Mouse (Mus musculus): ENCODE results near the gene Grb2. TPM values are rescaled to one million over a fixed set of nuclear protein-coding genes. Genes with fewer than 3 reads are reported as not detected.
A peak's percentile ranks its signal among the peaks of the same experiment; 100 is the strongest.

Gene Grb2
- total RNA-seq, 4 experiments from 2014 or later, result 206 to 217 (median 212) TPM

- no peak for DNase-seq (ENCODE audit: low spot score in 2 of 2)
These were observed 19.1 kb downstream of the Grb2 start for GRCm38 (mm10) chr11:115689137-115689915.

- no peak for DNase-seq (ENCODE audit: low spot score in 2 of 2)
These were observed 22.0 kb downstream of the Grb2 start for GRCm38 (mm10) chr11:115686369-115686768.

DNA sequence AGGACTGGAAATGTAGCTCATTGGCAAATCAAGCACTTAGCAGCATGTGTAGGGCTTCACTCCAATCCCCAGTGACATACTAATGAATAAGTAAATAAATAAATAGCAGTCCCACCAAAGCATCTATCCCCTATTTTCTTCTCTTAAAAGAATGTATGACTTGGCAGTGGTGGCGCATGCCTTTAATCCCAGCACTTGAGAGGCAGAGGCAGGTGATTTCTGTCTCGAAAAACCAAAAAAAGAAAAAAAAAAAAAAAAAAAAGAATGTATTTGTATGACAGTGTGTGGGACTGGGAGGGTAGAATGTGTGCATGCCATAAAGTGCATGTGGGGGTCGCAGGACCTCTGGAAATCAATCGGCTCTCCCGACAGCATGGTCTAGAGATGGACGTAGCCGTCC lies 22.4 kb downstream of the Grb2 start:
- no peak for DNase-seq (ENCODE audit: low spot score in 2 of 2)

- no peak for DNase-seq (ENCODE audit: low spot score in 2 of 2)
These were observed 23.5 kb downstream of the Grb2 start for GRCm38 (mm10) chr11:115684877-115685276.

DNA sequence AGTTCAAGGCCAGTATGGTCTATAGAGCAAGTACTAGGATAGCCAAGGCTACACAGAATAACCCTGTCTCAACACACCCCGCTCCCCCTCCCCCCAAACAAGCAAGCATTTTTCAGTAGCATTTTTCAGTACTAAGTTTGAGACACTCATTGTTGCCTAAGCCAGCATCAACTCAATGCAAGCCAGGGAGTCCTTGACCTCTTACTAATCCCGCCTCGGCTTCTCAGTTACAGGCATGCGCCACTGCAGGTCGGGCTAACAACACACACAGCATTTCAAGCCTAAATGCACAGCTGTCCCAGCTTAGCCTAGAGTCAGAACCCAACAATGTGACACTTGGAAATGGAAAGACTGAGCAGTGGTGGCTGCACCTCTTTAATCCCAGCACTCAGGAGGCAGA lies 25.1 kb downstream of the Grb2 start:
- DNase-seq (ENCODE audit: low spot score in 2 of 2), result no peak

- DNase-seq (ENCODE audit: low spot score in 2 of 2), result no peak
These were observed 26.0 kb downstream of the Grb2 start for GRCm38 (mm10) chr11:115682411-115682810.

DNA sequence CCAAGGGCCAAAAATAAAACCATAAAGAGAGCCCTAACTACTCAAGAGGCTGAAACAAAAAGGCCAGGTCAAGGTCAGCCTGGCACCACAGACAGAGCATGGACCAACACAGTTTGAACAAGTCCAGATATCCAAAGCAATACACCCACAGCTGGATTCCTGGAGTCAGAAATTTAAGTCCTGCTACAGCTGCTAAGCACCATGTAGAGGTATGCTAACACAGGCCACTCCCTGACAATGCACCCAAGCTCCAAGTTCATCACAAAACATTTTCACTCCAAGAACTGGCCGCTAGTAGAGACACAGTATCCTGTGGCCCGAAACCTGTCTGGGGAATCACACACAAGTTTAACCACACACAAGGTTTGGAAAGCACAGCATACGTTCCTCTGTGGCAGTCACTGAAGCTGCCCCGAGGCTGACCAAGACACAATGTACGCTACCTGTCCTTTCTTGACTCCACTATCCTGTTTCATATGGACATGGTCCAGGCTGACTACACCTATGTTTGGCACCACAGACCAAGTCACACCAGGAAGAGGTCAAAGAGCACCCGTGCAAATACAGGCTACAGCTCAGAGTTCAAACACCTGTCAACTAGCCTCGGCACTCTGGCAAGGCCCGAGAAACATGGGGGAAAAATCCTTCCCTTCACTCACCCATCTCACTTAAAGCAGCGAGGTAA lies 28.7 kb downstream of the Grb2 start:
- DNase-seq (ENCODE audit: low spot score in 2 of 2), result no peak

GRCm38 (mm10) chr11:115678861-115679260 lies 29.5 kb downstream of the Grb2 start:
- peak in 1 of 2 experiments; percentile 41 for DNase-seq (ENCODE audit: low spot score in 2 of 2)

DNA sequence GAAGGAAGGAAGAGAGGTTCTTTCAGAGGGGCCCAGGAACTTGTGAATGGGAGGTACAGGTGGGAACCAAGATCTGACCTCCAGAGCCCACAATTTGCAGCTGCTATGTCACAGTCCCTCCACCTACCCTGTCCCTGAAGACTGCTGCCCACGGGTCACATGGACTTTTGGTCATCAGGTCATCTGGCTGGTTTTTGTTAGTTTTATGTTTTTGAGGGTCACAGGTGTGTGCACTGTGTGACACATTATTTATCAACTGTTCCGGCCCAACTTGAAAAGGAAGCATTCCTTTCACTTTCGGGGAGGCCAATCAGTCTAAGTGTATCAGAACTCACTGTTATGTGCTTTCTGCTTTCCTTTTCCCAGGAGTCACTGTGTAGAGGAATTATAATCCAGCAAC lies 30.9 kb downstream of the Grb2 start:
- DNase-seq (ENCODE audit: low spot score in 2 of 2), result no peak

- no peak for DNase-seq (ENCODE audit: low spot score in 2 of 2)
These were observed 31.7 kb downstream of the Grb2 start for GRCm38 (mm10) chr11:115676738-115677137.

DNA sequence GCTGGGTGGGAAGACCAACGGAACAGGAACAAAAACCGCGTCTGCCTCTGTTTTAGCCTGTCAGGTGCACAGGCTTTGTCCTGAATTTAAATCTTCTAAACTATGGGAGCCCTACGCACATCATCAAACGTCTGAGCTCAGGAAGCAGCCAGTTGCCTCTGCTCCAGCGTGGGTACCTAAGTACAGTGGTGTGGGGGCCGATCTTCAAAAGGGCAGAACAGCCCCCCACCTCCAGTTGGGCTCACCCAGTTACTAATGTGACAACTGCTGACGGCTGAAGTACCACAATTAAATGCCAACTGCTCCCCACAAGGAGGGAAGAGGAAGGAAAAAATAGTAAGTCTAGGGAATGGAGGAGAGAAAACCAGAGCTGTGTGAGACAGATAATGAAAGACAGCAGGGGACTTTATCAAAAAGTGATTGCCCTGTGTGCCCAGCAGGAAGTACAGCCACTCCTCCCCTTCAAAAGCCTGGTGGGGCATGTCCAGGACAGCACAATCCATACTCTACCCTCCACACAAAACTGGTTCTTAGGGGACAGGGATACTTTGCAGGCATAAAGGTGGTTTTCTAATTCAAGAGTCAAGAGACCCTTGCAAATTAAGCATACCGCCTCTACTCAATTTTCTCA lies 34.0 kb downstream of the Grb2 start:
- peak; percentile 27 to 76 for DNase-seq (ENCODE audit: low spot score in 2 of 2)

GRCm38 (mm10) chr11:115673471-115674234 lies 34.7 kb downstream of the Grb2 start:
- peak; percentile 23 to 59 for DNase-seq (ENCODE audit: low spot score in 2 of 2)

DNA sequence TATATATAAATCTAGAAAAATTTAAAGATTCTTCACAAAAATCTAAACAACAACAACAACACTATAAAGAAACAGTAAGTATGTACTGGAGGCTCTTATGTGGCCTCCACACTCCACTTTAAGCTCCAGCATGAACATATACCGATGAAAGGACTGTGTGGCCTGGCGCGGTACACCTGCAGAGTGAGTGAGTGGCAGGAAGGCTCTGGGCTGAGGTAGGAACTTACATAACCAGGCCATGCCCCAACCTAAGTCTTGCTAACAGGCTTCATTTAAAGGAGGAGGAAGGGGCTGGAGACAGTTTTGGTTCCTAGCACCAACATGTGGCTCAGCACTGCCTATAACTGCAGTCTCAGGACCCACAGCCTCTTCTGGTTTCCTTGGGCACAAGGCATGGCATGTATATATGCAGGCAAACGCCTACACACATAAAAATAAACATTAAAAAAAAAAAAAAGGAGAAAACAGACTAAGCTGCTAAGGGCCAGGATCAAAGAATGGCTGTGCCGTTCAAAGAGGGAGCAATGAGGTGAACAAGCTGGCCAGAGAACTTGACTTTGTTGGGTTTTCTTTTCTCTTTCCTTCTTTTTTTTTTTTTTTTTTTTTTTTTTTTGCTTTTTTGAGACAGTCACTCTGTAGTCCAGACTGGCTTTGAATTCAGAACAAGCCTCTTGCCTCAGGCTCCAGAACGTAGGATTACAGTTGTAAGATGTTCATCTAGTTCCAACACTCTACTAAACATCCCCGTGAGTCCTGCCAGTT lies 36.0 kb downstream of the Grb2 start:
- no peak for DNase-seq (ENCODE audit: low spot score in 2 of 2)

DNA sequence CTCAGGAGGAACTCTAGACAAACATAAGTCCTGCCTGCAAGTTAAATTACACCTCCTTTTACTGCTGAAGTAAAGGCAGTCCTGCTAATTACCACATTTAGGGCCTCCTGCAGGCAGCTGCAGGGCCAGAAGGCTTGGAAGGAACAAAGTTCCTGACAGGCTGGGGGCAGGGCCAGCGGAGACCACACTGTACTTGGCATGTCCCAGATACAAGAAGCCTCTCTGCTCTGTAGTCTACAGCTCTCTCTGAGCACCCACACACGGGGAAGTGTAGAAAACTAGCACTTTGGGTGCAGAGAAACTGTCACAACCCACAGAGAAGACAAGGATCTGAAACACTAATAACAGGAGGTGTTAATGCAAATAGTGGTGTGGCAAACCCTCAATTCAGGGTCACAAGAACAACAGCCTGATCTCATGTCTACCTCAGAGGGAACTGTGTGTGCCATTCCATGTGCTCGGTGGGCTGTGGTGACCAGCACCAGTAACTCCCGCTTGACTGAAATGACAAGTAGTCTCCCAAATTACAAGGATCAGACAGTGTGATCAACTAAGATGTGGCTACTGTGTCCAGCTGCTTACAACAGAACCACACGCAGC lies 37.8 kb downstream of the Grb2 start:
- DNase-seq (ENCODE audit: low spot score in 2 of 2), result peak; percentile 39 to 56

DNA sequence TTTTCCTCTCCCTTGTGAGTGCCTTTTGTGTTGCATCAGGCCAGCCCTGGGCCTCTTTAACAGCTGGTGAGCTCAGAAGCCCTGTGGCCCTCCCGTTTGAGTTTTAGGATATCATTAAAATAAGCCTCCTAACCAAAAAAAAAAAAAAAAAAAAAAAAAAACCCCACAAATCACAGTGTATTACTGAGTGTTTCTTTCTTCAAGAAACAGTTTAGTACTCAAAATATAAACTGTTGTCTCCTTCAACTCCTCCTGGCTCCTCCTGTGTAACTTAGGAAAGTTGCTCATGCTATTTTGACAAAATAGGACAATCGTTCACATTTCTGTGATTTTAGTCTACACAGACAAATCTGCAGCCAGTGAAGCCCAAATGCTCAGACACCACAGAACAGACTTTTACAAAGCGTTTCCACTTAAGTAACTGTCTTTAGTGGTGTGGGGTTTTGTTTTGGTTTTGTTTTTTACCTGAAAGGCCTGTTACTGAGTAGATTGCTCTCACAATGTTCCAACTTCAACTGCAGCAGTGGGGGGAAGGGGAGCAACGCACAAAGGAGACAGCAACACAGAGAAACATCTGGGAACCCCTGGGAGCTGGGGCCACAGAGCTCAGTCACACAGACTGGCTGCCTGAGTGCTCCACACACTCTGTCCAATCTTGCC lies 44.6 kb downstream of the Grb2 start:
- DNase-seq (ENCODE audit: low spot score in 2 of 2), result no peak

GRCm38 (mm10) chr11:115660376-115660775 lies 48.0 kb downstream of the Grb2 start:
- peak in 1 of 2 experiments; percentile 83 for DNase-seq (ENCODE audit: low spot score in 2 of 2)

GRCm38 (mm10) chr11:115658521-115658920 lies 49.9 kb downstream of the Grb2 start:
- peak; percentile 26 to 41 for DNase-seq (ENCODE audit: low spot score in 2 of 2)

- no peak for DNase-seq (ENCODE audit: low spot score in 2 of 2)
These were observed 54.3 kb downstream of the Grb2 start for GRCm38 (mm10) chr11:115654128-115654527.

GRCm38 (mm10) chr11:115653194-115653593 lies 55.2 kb downstream of the Grb2 start:
- peak in 1 of 2 experiments; percentile 47 for DNase-seq (ENCODE audit: low spot score in 2 of 2)

DNA sequence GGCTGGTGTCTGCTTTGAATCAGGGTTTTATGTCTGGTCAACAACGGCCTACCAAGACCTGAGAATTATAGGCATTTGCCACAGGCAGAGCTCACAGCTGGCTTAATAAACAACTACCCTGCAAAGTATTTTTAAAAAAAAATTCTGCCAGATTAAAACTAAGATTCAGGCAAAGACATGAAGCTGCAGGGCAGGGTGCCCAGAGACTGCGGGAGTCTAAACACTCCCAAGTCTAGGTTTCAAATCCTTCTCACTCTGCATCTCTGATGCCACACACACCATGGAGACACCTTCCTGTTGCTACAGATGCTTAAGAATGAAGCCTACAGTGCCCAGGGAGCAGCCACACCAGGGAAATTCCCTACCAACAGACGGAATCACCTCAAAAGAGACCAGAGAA lies 56.7 kb downstream of the Grb2 start:
- no peak for DNase-seq (ENCODE audit: low spot score in 2 of 2)

Data from left cerebral cortex, adult 8-10 months (tissue).